Mouse (Mus musculus): ENCODE data around the gene Ikzf3.

Gene Ikzf3

GRCm38 (mm10) chr11:98568326-98568725 is 22.5 kb upstream of the Ikzf3 start:
- DNase-seq (ENCODE audit: low spot score) = no peak

GRCm38 (mm10) chr11:98563921-98564414 is 18.1 kb upstream of the Ikzf3 start:
- no peak for DNase-seq (ENCODE audit: low spot score)

GRCm38 (mm10) chr11:98563025-98563424 is 17.2 kb upstream of the Ikzf3 start:
- no peak for DNase-seq (ENCODE audit: low spot score)

- no peak for DNase-seq (ENCODE audit: low spot score)
Measured at GRCm38 (mm10) chr11:98560942-98561341, 15.1 kb upstream of the Ikzf3 start.

GRCm38 (mm10) chr11:98555124-98555700 is 9.4 kb upstream of the Ikzf3 start:
- no peak for DNase-seq (ENCODE audit: low spot score)

GRCm38 (mm10) chr11:98553966-98554365 is 8.1 kb upstream of the Ikzf3 start:
- no peak for DNase-seq (ENCODE audit: low spot score)

- DNase-seq (ENCODE audit: low spot score) = peak; percentile 79
Measured at GRCm38 (mm10) chr11:98550975-98551828, 5.4 kb upstream of the Ikzf3 start, which contains the start of gene Zpbp2. Gene Zpbp2, plus strand, starts transcription at chr11:98551097.

- no peak for DNase-seq (ENCODE audit: low spot score)
Measured at GRCm38 (mm10) chr11:98550311-98550974, 4.6 kb upstream of the Ikzf3 start.

- no peak for DNase-seq (ENCODE audit: low spot score)
Measured at GRCm38 (mm10) chr11:98549363-98549762, 3.5 kb upstream of the Ikzf3 start.

- DNase-seq (ENCODE audit: low spot score) = no peak
Measured at GRCm38 (mm10) chr11:98547308-98547693, 1.5 kb upstream of the Ikzf3 start.

- no peak for DNase-seq (ENCODE audit: low spot score)
Measured at GRCm38 (mm10) chr11:98546529-98547307, 887 bp upstream of the Ikzf3 start.

GRCm38 (mm10) chr11:98544890-98545677 is 747 bp downstream of the Ikzf3 start:
- DNase-seq (ENCODE audit: low spot score) = no peak

GRCm38 (mm10) chr11:98543414-98543813 is 2.4 kb downstream of the Ikzf3 start:
- DNase-seq (ENCODE audit: low spot score) = no peak

- DNase-seq (ENCODE audit: low spot score) = no peak
Measured at GRCm38 (mm10) chr11:98542553-98542952, 3.3 kb downstream of the Ikzf3 start.

- no peak for DNase-seq (ENCODE audit: low spot score)
Measured at GRCm38 (mm10) chr11:98540319-98540718, 5.5 kb downstream of the Ikzf3 start.

GRCm38 (mm10) chr11:98537480-98538034 is 8.3 kb downstream of the Ikzf3 start:
- no peak for DNase-seq (ENCODE audit: low spot score)

GRCm38 (mm10) chr11:98526824-98527461 is 18.9 kb downstream of the Ikzf3 start:
- no peak for DNase-seq (ENCODE audit: low spot score)

- no peak for DNase-seq (ENCODE audit: low spot score)
Measured at GRCm38 (mm10) chr11:98525140-98525539, 20.7 kb downstream of the Ikzf3 start.

- no peak for DNase-seq (ENCODE audit: low spot score)
Measured at GRCm38 (mm10) chr11:98520468-98520867, 25.4 kb downstream of the Ikzf3 start.

GRCm38 (mm10) chr11:98513356-98513936 is 32.4 kb downstream of the Ikzf3 start:
- DNase-seq (ENCODE audit: low spot score) = no peak

Data from layer of hippocampus, adult 9-10 months (tissue).